ENCODE assay signal across 9 mouse cellular contexts in genomic region chr10:121885512-121886218, GRCm38 (mm10).
A peak's percentile ranks its signal among the peaks of the same experiment; 100 is the strongest.
DNase-seq lines count a peak whose midpoint lies in the region; ATAC-seq lines count a peak whose summit lies in the region.
"Had no signal": no experiment of that assay in that cellular context is flagged by ENCODE, and none has a peak within 500 bp of the region (broad histone marks: within the 10 kb centered on the region; RNA-seq: fewer than 3 reads in every experiment).

No protein-coding gene starts in this region.

- no peaks in the 10 kb centered on the region for H3K36me3 ChIP-seq in heart, embryonic 13.5 days
- no peaks in the 10 kb centered on the region for H3K36me3 ChIP-seq in forebrain, embryonic 13.5 days (ENCODE audit: poor library complexity, severe bottlenecking)
- H3K36me3 ChIP-seq in midbrain, embryonic 11.5 days (ENCODE audit: control insufficient read depth, insufficient read depth, low read length) = no peaks in the 10 kb centered on the region

- no peak overlapping the region for H3K27ac ChIP-seq in heart, embryonic 13.5 days (replicated peaks)
- H3K27ac ChIP-seq in forebrain, embryonic 13.5 days = peak overlapping the region; percentile 37
- peak overlapping the region; percentile 46 for H3K27ac ChIP-seq in midbrain, embryonic 11.5 days (ENCODE audit: low read depth, low read length)

- ATAC-seq in heart, embryonic 13.5 days (ENCODE audit: extremely low read depth, insufficient number of reproducible peaks, low FRiP score, low TSS enrichment) = no peak
- no peak; the same call in 1 of the 2 replicates for ATAC-seq in forebrain, embryonic 13.5 days
- peak; percentile 51 for ATAC-seq in midbrain, embryonic 11.5 days (ENCODE audit: low FRiP score)

- intact Hi-C loops in heart, postnatal 14 days (cut with DNase I) = no loop called here

- no peak for DNase-seq in heart, postnatal 14 days
- DNase-seq in embryo, embryonic 10 days (ENCODE audit: low spot score) = peak; percentile 63
- DNase-seq in midbrain, embryonic 11.5 days (ENCODE audit: low spot score, missing footprints) = peak; percentile 95
- DNase-seq in left cerebral cortex, adult 11 months (ENCODE audit: low spot score) = no peak
- DNase-seq in urinary bladder, postnatal 14 days (ENCODE audit: low spot score) = no peak
- no peak for DNase-seq in gastrocnemius, postnatal 10 days
- DNase-seq: kidney, adult 2 months had no signal

- H3K4me1 ChIP-seq in heart, embryonic 13.5 days = peaks cover 20% of the 10 kb centered on the region
- peaks cover 33% of the 10 kb centered on the region for H3K4me1 ChIP-seq in forebrain, embryonic 13.5 days
- H3K4me1 ChIP-seq in midbrain, embryonic 11.5 days (ENCODE audit: control insufficient read depth, insufficient read depth, low read length) = peaks cover 31% of the 10 kb centered on the region

- H3K27me3 ChIP-seq in heart, embryonic 13.5 days (replicated peaks) = no peaks in the 10 kb centered on the region
- no peaks in the 10 kb centered on the region for H3K27me3 ChIP-seq in forebrain, embryonic 13.5 days
- no peaks in the 10 kb centered on the region for H3K27me3 ChIP-seq in midbrain, embryonic 11.5 days (ENCODE audit: control insufficient read depth, insufficient read depth, low read length)

- 35% methylated on average over 9 of the region's 9 CpGs for WGBS in heart, embryonic 13.5 days
- WGBS in forebrain, embryonic 13.5 days = 8% methylated on average over 9 of the region's 9 CpGs
- 4% methylated on average over 9 of the region's 9 CpGs for WGBS in midbrain, embryonic 11.5 days

- H3K4me3 ChIP-seq in heart, embryonic 13.5 days = no peak overlapping the region
- no peak overlapping the region for H3K4me3 ChIP-seq in forebrain, embryonic 13.5 days
- no peak overlapping the region for H3K4me3 ChIP-seq in midbrain, embryonic 11.5 days (ENCODE audit: low read depth, low read length)

- H3K4me2 ChIP-seq in heart, embryonic 13.5 days = peak overlapping the region; percentile 13; the same call in 1 of the 2 replicates
- peak overlapping the region; percentile 11; the same call in 1 of the 2 replicates for H3K4me2 ChIP-seq in forebrain, embryonic 13.5 days
- H3K4me2 ChIP-seq in midbrain, embryonic 11.5 days = peak overlapping the region; percentile 10

- H3K9me3 ChIP-seq in heart, embryonic 13.5 days = no peaks in the 10 kb centered on the region
- H3K9me3 ChIP-seq in forebrain, embryonic 13.5 days (replicated peaks) = no peaks in the 10 kb centered on the region
- no peaks in the 10 kb centered on the region for H3K9me3 ChIP-seq in midbrain, embryonic 11.5 days (ENCODE audit: control insufficient read depth, low read length)

- H3K9ac ChIP-seq in heart, embryonic 13.5 days = no peak overlapping the region; the same call in 1 of the 2 replicates
- H3K9ac ChIP-seq in forebrain, embryonic 13.5 days = no peak overlapping the region
- no peak overlapping the region for H3K9ac ChIP-seq in midbrain, embryonic 11.5 days (ENCODE audit: low read length)

Comparison
In these comparisons a context has a peak if more than half of its experiments do, and no peak if none do; other contexts are left out.
1. DNase-seq: peak in embryo, embryonic 10 days (single experiment) and midbrain, embryonic 11.5 days (single experiment); none in heart, postnatal 14 days (0 of 2), left cerebral cortex, adult 11 months (single experiment), urinary bladder, postnatal 14 days (single experiment) and gastrocnemius, postnatal 10 days (single experiment).
2. Peak in every context shown above with its lines, with median percentiles within 50 percentile points of each other: H3K4me2 ChIP-seq.